Mouse (Mus musculus) limb, embryonic 14.5 days (tissue): ENCODE data around the gene Col11a2. TPM values are rescaled to one million over a fixed set of nuclear protein-coding genes. Genes with fewer than 3 reads are reported as not detected.

Experiments
- ATAC-seq: fragments of 200-750 bp; cut with Nextera tagmentation; 2 replicates; pipeline ENCODE4 v1.8.0; 2017; ENCODE audit warnings: low read depth, moderate number of reproducible peaks, moderate TSS enrichment; ENCODE audit not compliant: low FRiP score
- DNase-seq: peaks from one replicate; pipeline ENCODE4 v3.0.0-alpha.2; 2015; ENCODE audit warnings: low spot score
- H3K27ac ChIP-seq: fragments of 300-500 bp; sonication (generic); replicated peaks from 2 replicates; pipeline ENCODE4 v1.5.1; 2014; ENCODE audit warnings: low read depth, mild to moderate bottlenecking, low read length, moderate library complexity, mixed read lengths
- H3K27me3 ChIP-seq: fragments of 300-500 bp; sonication (generic); 2 replicates; pipeline ENCODE4 v1.6.1; 2014; ENCODE audit warnings: low read length, mixed read lengths; ENCODE audit not compliant: control insufficient read depth, insufficient read depth
- H3K36me3 ChIP-seq: fragments of 300-500 bp; sonication (generic); 2 replicates; pipeline ENCODE4 v1.6.1; 2014; ENCODE audit warnings: mild to moderate bottlenecking, low read length, moderate library complexity, mixed read lengths; ENCODE audit not compliant: control insufficient read depth, insufficient read depth
- H3K4me1 ChIP-seq: fragments of 300-500 bp; sonication (generic); 2 replicates; pipeline ENCODE4 v1.6.1; 2014; ENCODE audit warnings: antibody characterized with exemption, low read length, mixed read lengths; ENCODE audit not compliant: control insufficient read depth, insufficient read depth
- H3K4me2 ChIP-seq: fragments of 300-500 bp; sonication (generic); replicated peaks from 2 replicates; pipeline ENCODE4 v1.6.1; 2014; ENCODE audit warnings: low read depth, mild to moderate bottlenecking, low read length, moderate library complexity; ENCODE audit not compliant: severe bottlenecking
- H3K4me3 ChIP-seq: fragments of 300-500 bp; sonication (generic); replicated peaks from 2 replicates; pipeline ENCODE4 v1.5.1; 2014; ENCODE audit warnings: low read length
- H3K9ac ChIP-seq: fragments of 300-500 bp; sonication (generic); 2 replicates; pipeline ENCODE4 v1.6.1; 2014; ENCODE audit warnings: mild to moderate bottlenecking, low read depth, low read length, moderate library complexity; ENCODE audit not compliant: severe bottlenecking
- H3K9me3 ChIP-seq: fragments of 300-500 bp; sonication (generic); 2 replicates; pipeline ENCODE4 v1.6.1; 2016; ENCODE audit warnings: low read length; ENCODE audit not compliant: control insufficient read depth
- POLR2A ChIP-seq: fragments of 200-500 bp; IDR thresholded peaks from 2 replicates; pipeline ENCODE4 v1.8.0; 2012; ENCODE audit warnings: inconsistent platforms, mild to moderate bottlenecking, moderate library complexity, borderline replicate concordance; ENCODE audit not compliant: insufficient read depth, insufficient read length; ENCODE audit errors: extremely low read depth
- WGBS: fragments of 180-500 bp; shearing (Covaris S2); extraction: QIAGEN DNeasy Blood & Tissue Kit; methylation state at CpG from one replicate; pipeline ENCODE4 v1.1.7; 2014; 5-methylcytosine and 5-hydroxymethylcytosine counted together
- polyA plus RNA-seq, 2 experiments: library from polyadenylated mRNA; depleted of rRNA in 1 of 2; stranded (reverse) in 1 of 2; unstranded in 1 of 2; fragments of >200 nt; fragmentation: Nextera tagmentation in 1 of 2; extraction: Ambion mirVana in 1 of 2; gene quantifications; 2 replicates each; pipeline versions ENCODE4 v1.2.1 to v1.2.3; 2012 to 2014

Col11a2 gene
- polyA plus RNA-seq, 2 experiments, result 72.1 to 201 TPM

GRCm38 (mm10) chr17:34039562-34040450 is 569 bp downstream of the Col11a2 start:
- H3K4me3 ChIP-seq, result peak overlapping the region; percentile 41
- H3K9me3 ChIP-seq, result no peaks in the 10 kb centered on the region
- H3K27ac ChIP-seq, result peak overlapping the region; percentile 63
- ATAC-seq, result 0 out of 2 replicates have a peak, but pooled peaks have one; percentile 1
- peak overlapping the region; percentile 56 for H3K9ac ChIP-seq
- TF ChIP-seq POLR2A, result 0 out of 2 replicates have a peak, but pooled peaks have one; percentile 44
- peaks cover 16% of the 10 kb centered on the region for H3K4me1 ChIP-seq
- WGBS, result 24% methylated on average over 17 of the region's 17 CpGs
- peaks cover 32% of the 10 kb centered on the region for H3K36me3 ChIP-seq
- H3K4me2 ChIP-seq, result peak overlapping the region; percentile 47
- no peaks in the 10 kb centered on the region for H3K27me3 ChIP-seq
- DNase-seq, result no peak

GRCm38 (mm10) chr17:34045941-34046340 is 6.7 kb downstream of the Col11a2 start:
- 79% methylated on average over 14 of the region's 14 CpGs for WGBS
- Histone ChIP-seq H3K9ac (no peak overlapping the region), H3K36me3 (peaks cover 11% of the 10 kb centered on the region), H3K27ac (no peak overlapping the region), H3K4me2 (no peak overlapping the region), H3K27me3 (no peaks in the 10 kb centered on the region), H3K4me3 (no peak overlapping the region), H3K4me1 (no peaks in the 10 kb centered on the region), H3K9me3 (0 out of 2 replicates have a peak, but pooled peaks cover 5% of the 10 kb centered on the region)
- no peak for DNase-seq
- no peak for ATAC-seq
- no peak for TF ChIP-seq POLR2A

- 0 out of 2 replicates have a peak, but pooled peaks cover 5% of the 10 kb centered on the region for H3K9me3 ChIP-seq
- ATAC-seq (no peak), DNase-seq (no peak)
- peaks cover 16% of the 10 kb centered on the region for H3K36me3 ChIP-seq
- H3K9ac ChIP-seq, result no peak overlapping the region
- H3K27ac ChIP-seq, result no peak overlapping the region
- TF ChIP-seq POLR2A, result no peak
- 95% methylated on average over 5 of the region's 5 CpGs for WGBS
- H3K4me2 ChIP-seq, result no peak overlapping the region
- no peaks in the 10 kb centered on the region for H3K4me1 ChIP-seq
- H3K27me3 ChIP-seq, result no peaks in the 10 kb centered on the region
- H3K4me3 ChIP-seq, result no peak overlapping the region
Observed at GRCm38 (mm10) chr17:34047404-34048050, 8.3 kb downstream of the Col11a2 start.

- H3K4me2 ChIP-seq, result no peak overlapping the region
- ATAC-seq (no peak), DNase-seq (no peak)
- no peaks in the 10 kb centered on the region for H3K4me1 ChIP-seq
- H3K27ac ChIP-seq, result no peak overlapping the region
- no peaks in the 10 kb centered on the region for H3K27me3 ChIP-seq
- H3K4me3 ChIP-seq, result no peak overlapping the region
- TF ChIP-seq POLR2A, result no peak
- 71% methylated on average over 7 of the region's 7 CpGs for WGBS
- peaks cover 27% of the 10 kb centered on the region for H3K36me3 ChIP-seq
- H3K9me3 ChIP-seq, result no peaks in the 10 kb centered on the region
- H3K9ac ChIP-seq, result no peak overlapping the region
Observed at GRCm38 (mm10) chr17:34057224-34057623, 18.0 kb downstream of the Col11a2 start.

- H3K9me3 ChIP-seq, result no peaks in the 10 kb centered on the region
- no peaks in the 10 kb centered on the region for H3K4me1 ChIP-seq
- TF ChIP-seq POLR2A, result no peak
- ATAC-seq (no peak), DNase-seq (no peak)
- no peak overlapping the region for H3K4me2 ChIP-seq
- no peaks in the 10 kb centered on the region for H3K27me3 ChIP-seq
- no peaks in the 10 kb centered on the region for H3K36me3 ChIP-seq
- no peak overlapping the region for H3K4me3 ChIP-seq
- WGBS, result 52% methylated on average over 3 of the region's 3 CpGs
- H3K27ac ChIP-seq, result no peak overlapping the region
- no peak overlapping the region for H3K9ac ChIP-seq
Observed at GRCm38 (mm10) chr17:34068864-34069263, 29.6 kb downstream of the Col11a2 start.
